Mouse (Mus musculus): ENCODE data around the gene Kif17. TPM values are rescaled to one million over a fixed set of nuclear protein-coding genes. Genes with fewer than 3 reads are reported as not detected.
A peak's percentile ranks its signal among the peaks of the same experiment; 100 is the strongest.

The Kif17 gene
- 10 to 100 TPM; 29.4 to 31.0 TPM for total RNA-seq (2021)
- long read RNA-seq, experiment 1, partial matches to known transcripts, result 4 of 60 reads
- long read RNA-seq, experiment 1, other reads (novel, unspliced or antisense), result 54 of 60 reads
- long read RNA-seq, experiment 2, partial matches to known transcripts, result 5 of 41 reads
- long read RNA-seq, experiment 2, other reads (novel, unspliced or antisense), result 34 of 41 reads

- Histone ChIP-seq H3K4me3 (peak within 1 kb of the TSS; percentile 80), H3K27ac (peak within 1 kb of the TSS; percentile 94)
- intact Hi-C loops (cut with DNase I), result loop anchor here (1.0 kb wide), 1 partner anchor 22 kb away; no protein-coding TSS in a partner anchor
- no peak for TF ChIP-seq CTCF (IDR thresholded peaks at IDR 0.05)
- DNase-seq (ENCODE audit: extremely low spot score in 1 of 2, low spot score in 2 of 2), result peak; percentile 92 to 93
Measured at GRCm38 (mm10) chr4:138250088-138250960, at the start of gene Kif17, which contains the start of gene Sh2d5. Gene Kif17 (plus strand): TSS chr4:138250435. Gene Sh2d5 (plus strand): TSS chr4:138250403.

DNA sequence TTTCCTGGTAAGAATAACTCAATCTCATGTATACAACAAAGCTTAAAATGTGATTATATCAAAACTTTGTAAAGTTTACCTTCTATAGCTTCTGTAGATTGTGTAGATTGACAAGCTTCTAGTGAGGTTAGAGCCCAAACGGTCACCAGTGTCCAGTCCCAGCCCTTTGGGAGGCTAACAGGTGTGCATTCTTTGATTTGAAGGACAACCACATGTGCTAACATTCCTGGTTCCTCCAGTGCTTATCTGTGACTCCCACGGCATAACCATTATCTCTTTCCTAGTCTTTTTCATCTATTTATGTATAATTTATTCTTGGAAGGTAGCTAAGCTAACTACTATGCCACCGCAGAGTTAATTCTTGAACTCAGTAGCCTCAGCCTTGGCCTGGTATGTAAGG lies 49.5 kb upstream of the Kif17 start:
- intact Hi-C loops (cut with DNase I), result no loop called here
- no peak for TF ChIP-seq CTCF (IDR thresholded peaks at IDR 0.05)
- H3K4me3 ChIP-seq, result no peak overlapping the region
- H3K27ac ChIP-seq, result no peak overlapping the region
- no peak for DNase-seq (ENCODE audit: extremely low spot score in 1 of 2, low spot score in 2 of 2)

- Histone ChIP-seq H3K4me3 (no peak overlapping the region), H3K27ac (no peak overlapping the region)
- no peak for TF ChIP-seq CTCF (IDR thresholded peaks at IDR 0.05)
- no peak for DNase-seq (ENCODE audit: extremely low spot score in 1 of 2, low spot score in 2 of 2)
- intact Hi-C loops (cut with DNase I), result no loop called here
Measured at GRCm38 (mm10) chr4:138201696-138202095, 48.5 kb upstream of the Kif17 start.

- no peak overlapping the region for H3K4me3 ChIP-seq
- no peak for TF ChIP-seq CTCF (IDR thresholded peaks at IDR 0.05)
- DNase-seq (ENCODE audit: extremely low spot score in 1 of 2, low spot score in 2 of 2), result no peak
- intact Hi-C loops (cut with DNase I), result no loop called here
- no peak overlapping the region for H3K27ac ChIP-seq
Measured at GRCm38 (mm10) chr4:138210116-138210515, 40.1 kb upstream of the Kif17 start.

DNA sequence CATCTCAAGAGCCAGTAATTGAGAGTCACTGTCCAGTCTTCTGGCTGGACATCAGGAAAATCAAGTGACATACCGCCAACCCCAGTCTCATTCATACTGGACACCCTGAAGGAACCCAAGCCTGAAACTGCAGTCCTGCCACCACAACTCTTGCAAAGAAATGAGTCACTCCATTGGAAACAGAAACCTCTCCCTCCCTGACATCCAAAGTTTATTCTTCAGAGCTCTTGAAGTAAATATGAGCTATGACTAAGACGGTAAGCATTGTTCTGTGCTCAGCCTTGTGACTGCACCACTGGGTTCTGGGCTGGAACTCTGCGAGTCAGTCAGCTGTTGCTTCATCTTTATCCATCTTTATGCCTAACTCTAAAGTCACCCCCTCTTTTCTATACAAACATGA lies 36.4 kb upstream of the Kif17 start:
- no peak overlapping the region for H3K27ac ChIP-seq
- no peak for TF ChIP-seq CTCF (IDR thresholded peaks at IDR 0.05)
- no peak overlapping the region for H3K4me3 ChIP-seq
- no peak for DNase-seq (ENCODE audit: extremely low spot score in 1 of 2, low spot score in 2 of 2)
- intact Hi-C loops (cut with DNase I), result no loop called here

DNA sequence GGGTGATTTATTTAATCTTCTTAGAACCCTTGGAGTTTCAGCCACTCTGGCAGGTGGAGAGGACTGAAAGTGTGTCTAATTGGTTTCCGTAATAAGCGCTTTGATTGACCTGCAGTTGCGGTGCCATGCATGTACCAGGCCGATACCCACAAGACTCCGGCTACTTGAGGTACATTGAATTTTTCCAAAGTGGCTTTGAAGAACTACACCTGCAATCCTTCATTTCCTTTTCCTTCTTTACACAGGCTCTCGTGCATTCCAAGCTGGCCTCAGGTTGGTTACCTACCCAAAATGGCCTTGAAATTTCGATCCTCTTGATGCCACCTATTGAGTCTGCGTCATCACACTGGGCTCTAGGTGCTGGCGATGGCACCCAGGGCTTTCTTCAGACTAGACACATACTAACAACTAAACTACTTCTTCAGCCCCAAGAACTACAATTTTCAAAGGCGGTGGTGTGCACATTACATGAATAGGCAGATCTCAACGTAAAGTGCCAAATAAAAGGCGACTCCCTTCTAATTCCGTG lies 34.5 kb upstream of the Kif17 start:
- H3K4me3 ChIP-seq, result peak overlapping the region; percentile 98
- no peak for TF ChIP-seq CTCF (IDR thresholded peaks at IDR 0.05)
- intact Hi-C loops (cut with DNase I), result no loop called here
- peak overlapping the region; percentile 98 for H3K27ac ChIP-seq
- DNase-seq (ENCODE audit: extremely low spot score in 1 of 2, low spot score in 2 of 2), result no peak

DNA sequence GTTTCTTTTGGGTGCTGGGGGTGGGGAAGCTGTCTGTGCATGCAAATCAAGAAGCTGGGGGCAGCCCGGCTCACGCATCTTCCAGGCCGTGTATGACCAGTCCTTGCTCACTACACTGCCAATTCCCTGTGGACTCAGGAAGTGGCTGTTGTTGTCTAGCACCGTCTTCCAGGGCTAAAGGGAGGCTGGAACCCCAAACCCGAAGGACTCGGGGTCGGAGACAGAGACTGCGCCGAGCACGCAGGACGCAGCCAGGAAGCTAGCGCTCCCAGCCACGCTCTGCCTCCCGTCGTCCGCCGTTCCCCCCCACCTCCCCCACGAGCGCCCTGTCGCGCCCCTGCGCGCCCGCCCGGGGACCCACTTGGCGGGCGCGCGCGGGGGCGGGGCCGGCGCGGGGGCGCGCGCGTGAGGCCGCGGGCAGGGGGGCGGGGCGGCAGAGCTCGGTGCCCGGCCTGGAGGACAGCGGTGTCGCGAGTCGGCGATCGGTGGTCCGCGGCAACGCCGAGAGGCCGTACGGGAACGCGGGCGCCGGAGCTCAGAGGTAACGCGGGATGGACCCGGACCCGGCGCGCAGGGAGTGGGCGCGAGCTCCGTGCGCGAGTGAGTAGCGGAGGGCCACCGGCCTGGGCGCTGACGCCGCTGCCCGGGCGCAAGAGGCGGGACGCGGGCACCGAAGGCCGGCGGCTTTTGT lies 33.9 kb upstream of the Kif17 start, which contains the start of gene Hp1bp3:
Gene Hp1bp3 (plus strand): TSS at position 97 of the 691 bp plus-strand sequence.
- intact Hi-C loops (cut with DNase I), result no loop called here
- peak within 1 kb of the TSS; percentile 98 for H3K4me3 ChIP-seq
- H3K27ac ChIP-seq, result peak within 1 kb of the TSS; percentile 98
- peak; percentile 65 to 82 for DNase-seq (ENCODE audit: extremely low spot score in 1 of 2, low spot score in 2 of 2)
- TF ChIP-seq CTCF (IDR thresholded peaks at IDR 0.05), result no peak

GRCm38 (mm10) chr4:138216891-138217392 lies 33.3 kb upstream of the Kif17 start:
- DNase-seq (ENCODE audit: extremely low spot score in 1 of 2, low spot score in 2 of 2), result peak; percentile 98
- TF ChIP-seq CTCF (IDR thresholded peaks at IDR 0.05), result no peak
- Histone ChIP-seq H3K27ac (peak overlapping the region; percentile 98), H3K4me3 (peak overlapping the region; percentile 98)
- intact Hi-C loops (cut with DNase I), result no loop called here

GRCm38 (mm10) chr4:138217441-138217840 lies 32.8 kb upstream of the Kif17 start:
- TF ChIP-seq CTCF (IDR thresholded peaks at IDR 0.05), result no peak
- H3K4me3 ChIP-seq, result peak overlapping the region; percentile 98
- DNase-seq (ENCODE audit: extremely low spot score in 1 of 2, low spot score in 2 of 2), result peak in 1 of 2 experiments; percentile 48

GRCm38 (mm10) chr4:138217951-138218685 lies 32.1 kb upstream of the Kif17 start:
- no peak for TF ChIP-seq CTCF (IDR thresholded peaks at IDR 0.05)
- peak overlapping the region; percentile 98 for H3K4me3 ChIP-seq
- H3K27ac ChIP-seq, result peak overlapping the region; percentile 95
- no peak for DNase-seq (ENCODE audit: extremely low spot score in 1 of 2, low spot score in 2 of 2)
- intact Hi-C loops (cut with DNase I), result no loop called here

More at GRCm38 (mm10) chr4:138217441-138217840, 32.8 kb upstream of the Kif17 start:
- intact Hi-C loops (cut with DNase I), result no loop called here
- H3K27ac ChIP-seq, result peak overlapping the region; percentile 95

DNA sequence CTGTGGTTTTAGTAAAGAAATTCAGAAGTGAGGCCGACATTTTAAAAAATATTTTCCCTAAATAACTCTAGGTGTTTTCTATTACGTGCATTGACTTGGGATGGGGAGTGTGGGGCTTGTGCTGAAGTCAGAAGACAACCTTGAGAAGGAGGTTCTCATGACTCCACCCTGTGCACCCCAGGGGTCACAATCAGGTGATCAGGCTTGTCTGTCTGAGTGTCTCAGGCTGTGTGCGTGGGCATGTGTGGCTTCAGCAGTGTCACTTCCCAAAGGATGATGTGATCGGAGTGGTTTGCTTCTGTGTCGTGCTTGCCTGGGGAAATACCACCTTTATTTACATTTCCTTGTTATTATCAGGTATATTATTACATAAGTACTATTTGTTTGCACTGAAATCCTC lies 30.9 kb upstream of the Kif17 start:
- intact Hi-C loops (cut with DNase I), result no loop called here
- DNase-seq (ENCODE audit: extremely low spot score in 1 of 2, low spot score in 2 of 2), result no peak
- no peak overlapping the region for H3K27ac ChIP-seq
- no peak for TF ChIP-seq CTCF (IDR thresholded peaks at IDR 0.05)
- H3K4me3 ChIP-seq, result no peak overlapping the region
